Mouse (Mus musculus): ENCODE data around the gene Med10. TPM values are rescaled to one million over a fixed set of nuclear protein-coding genes. Genes with fewer than 3 reads are reported as not detected.

Med10 gene
- 159 and 168 TPM in 2 replicates for polyA plus RNA-seq (2016; fragmentation: Nextera tagmentation; extraction: Ambion mirVana)

DNA sequence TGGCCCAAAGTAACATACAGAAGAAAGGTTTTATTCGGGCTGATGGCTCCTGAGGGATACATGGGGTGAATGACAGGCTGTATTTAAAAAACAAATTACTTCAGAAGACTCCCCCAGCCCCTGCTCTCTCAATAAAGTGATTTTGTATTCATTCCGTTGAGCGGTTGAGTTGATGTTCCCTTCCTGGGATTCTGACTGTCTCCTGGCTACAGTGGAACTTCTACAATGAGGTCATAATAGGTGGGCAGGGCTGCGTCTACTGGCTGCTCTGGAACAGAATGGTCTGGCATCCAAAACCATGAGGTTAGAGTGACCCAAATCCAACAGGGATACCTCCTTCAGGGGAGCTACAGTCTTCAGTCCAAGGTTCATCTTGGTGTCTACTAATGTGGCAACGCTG is at the start of gene Med10:
Gene Med10, plus strand, starts transcription at position 301 of the 400 bp plus-strand sequence.
- H3K4me2 ChIP-seq = no peak within 1 kb of the TSS
- no peaks in the 10 kb centered on the region for H3K9me3 ChIP-seq
- ATAC-seq (ENCODE audit: insufficient number of reproducible peaks, insufficient read depth, low FRiP score, low TSS enrichment, low read depth) = no peak
- no peak within 1 kb of the TSS for H3K27ac ChIP-seq
- H3K36me3 ChIP-seq = no peaks in the 10 kb centered on the region
- H3K4me3 ChIP-seq (replicated peaks) = no peak within 1 kb of the TSS
- no peaks in the 10 kb centered on the region for H3K4me1 ChIP-seq (replicated peaks)
- 87% methylated on average over 5 of the region's 5 CpGs for WGBS
- H3K9ac ChIP-seq (replicated peaks) = no peak within 1 kb of the TSS
- no peaks in the 10 kb centered on the region for H3K27me3 ChIP-seq

- Histone ChIP-seq H3K36me3 (no peaks in the 10 kb centered on the region), H3K27ac (no peak overlapping the region), H3K9ac (replicated peaks) (no peak overlapping the region), H3K4me3 (replicated peaks) (no peak overlapping the region), H3K4me2 (no peak overlapping the region), H3K9me3 (no peaks in the 10 kb centered on the region), H3K27me3 (0 out of 2 replicates have a peak, but pooled peaks cover 5% of the 10 kb centered on the region), H3K4me1 (replicated peaks) (no peaks in the 10 kb centered on the region)
- ATAC-seq (ENCODE audit: insufficient number of reproducible peaks, insufficient read depth, low FRiP score, low TSS enrichment, low read depth) = no peak
- 70% methylated on average over 2 of the region's 2 CpGs for WGBS
Measured at GRCm38 (mm10) chr13:69752875-69753274, 49.3 kb upstream of the Med10 start.

DNA sequence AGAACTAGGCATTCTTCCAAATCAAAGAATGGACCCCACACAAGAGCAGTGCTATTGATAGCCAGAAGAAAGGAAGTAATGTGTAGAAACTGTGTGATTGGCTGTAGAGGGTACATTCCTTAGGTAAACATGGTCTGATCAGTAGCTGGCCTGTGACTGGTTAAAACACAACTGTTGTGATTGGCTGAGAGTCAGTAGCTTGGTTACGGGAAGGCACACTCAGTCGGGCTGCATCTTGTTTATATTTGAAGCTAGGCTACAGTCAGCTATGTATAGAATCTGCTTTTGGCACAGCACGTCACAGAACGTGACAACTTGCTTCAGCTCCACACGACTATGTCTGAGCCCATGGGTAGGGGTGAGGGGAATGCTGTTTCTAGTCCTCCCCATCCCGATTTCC is 43.2 kb upstream of the Med10 start:
- Histone ChIP-seq H3K9ac (replicated peaks) (no peak overlapping the region), H3K4me3 (replicated peaks) (no peak overlapping the region), H3K9me3 (no peaks in the 10 kb centered on the region), H3K27me3 (0 out of 2 replicates have a peak, but pooled peaks cover 4% of the 10 kb centered on the region), H3K4me1 (replicated peaks) (no peaks in the 10 kb centered on the region), H3K36me3 (no peaks in the 10 kb centered on the region), H3K27ac (no peak overlapping the region), H3K4me2 (no peak overlapping the region)
- 72% methylated on average over 6 of the region's 6 CpGs for WGBS
- no peak for ATAC-seq (ENCODE audit: insufficient number of reproducible peaks, insufficient read depth, low FRiP score, low TSS enrichment, low read depth)

- 82% methylated on average over 10 of the region's 10 CpGs for WGBS
- H3K27ac ChIP-seq = no peak overlapping the region
- ATAC-seq (ENCODE audit: insufficient number of reproducible peaks, insufficient read depth, low FRiP score, low TSS enrichment, low read depth) = no peak
Measured at GRCm38 (mm10) chr13:69761393-69761792, 40.8 kb upstream of the Med10 start.

DNA sequence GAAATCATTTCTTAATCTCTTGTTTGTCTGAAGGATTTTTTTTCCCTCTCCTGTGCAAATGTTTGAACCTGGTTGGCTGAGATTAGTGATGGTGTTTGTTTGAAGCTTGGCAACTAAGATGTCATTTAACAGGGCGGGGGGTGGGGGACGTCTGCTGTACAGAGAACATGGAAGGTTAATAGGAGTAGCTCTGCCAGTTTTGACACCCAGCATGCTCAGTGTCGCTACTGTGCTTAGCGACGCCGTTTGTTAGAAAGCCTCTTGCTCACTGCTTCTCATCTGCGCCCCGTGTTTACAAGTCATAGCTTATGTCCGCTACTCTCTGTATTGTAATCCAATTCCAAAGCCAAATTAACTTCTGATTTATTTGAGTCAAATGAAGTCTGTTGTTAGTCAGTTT is 37.5 kb upstream of the Med10 start:
- no peaks in the 10 kb centered on the region for H3K27me3 ChIP-seq
- no peak overlapping the region for H3K9ac ChIP-seq (replicated peaks)
- ATAC-seq (ENCODE audit: insufficient number of reproducible peaks, insufficient read depth, low FRiP score, low TSS enrichment, low read depth) = no peak
- H3K9me3 ChIP-seq = no peaks in the 10 kb centered on the region
- 77% methylated on average over 9 of the region's 9 CpGs for WGBS
- H3K4me2 ChIP-seq = no peak overlapping the region
- no peak overlapping the region for H3K27ac ChIP-seq
- no peaks in the 10 kb centered on the region for H3K36me3 ChIP-seq
- H3K4me1 ChIP-seq (replicated peaks) = no peaks in the 10 kb centered on the region
- H3K4me3 ChIP-seq (replicated peaks) = no peak overlapping the region

More at GRCm38 (mm10) chr13:69761393-69761792, 40.8 kb upstream of the Med10 start:
- H3K36me3 ChIP-seq = no peaks in the 10 kb centered on the region
- no peaks in the 10 kb centered on the region for H3K9me3 ChIP-seq
- H3K4me3 ChIP-seq (replicated peaks) = no peak overlapping the region
- H3K4me2 ChIP-seq = no peak overlapping the region
- no peak overlapping the region for H3K9ac ChIP-seq (replicated peaks)
- no peaks in the 10 kb centered on the region for H3K4me1 ChIP-seq (replicated peaks)
- 0 out of 2 replicates have a peak, but pooled peaks cover 4% of the 10 kb centered on the region for H3K27me3 ChIP-seq

DNA sequence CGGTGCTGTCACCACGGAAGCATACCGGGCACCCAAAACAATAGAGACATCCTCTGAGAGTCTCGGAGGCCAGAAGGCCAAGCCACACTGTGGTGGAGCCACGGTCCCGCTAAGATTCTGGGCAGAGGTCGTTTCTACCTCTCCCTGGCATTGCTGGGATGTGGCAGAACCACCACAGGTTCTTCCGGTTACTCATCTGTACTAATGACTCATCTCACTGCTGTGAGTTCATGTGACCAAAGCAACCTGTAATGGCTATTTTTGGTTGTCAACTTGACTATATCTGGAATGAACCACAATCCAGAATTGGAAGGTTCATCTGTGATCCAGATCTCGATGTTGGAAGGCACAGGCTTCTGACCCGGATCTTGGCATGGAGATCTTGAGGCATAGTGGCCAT is 34.0 kb upstream of the Med10 start:
- no peak overlapping the region for H3K27ac ChIP-seq
- no peaks in the 10 kb centered on the region for H3K4me1 ChIP-seq (replicated peaks)
- no peaks in the 10 kb centered on the region for H3K36me3 ChIP-seq
- H3K9me3 ChIP-seq = no peaks in the 10 kb centered on the region
- no peak overlapping the region for H3K4me3 ChIP-seq (replicated peaks)
- no peak overlapping the region for H3K4me2 ChIP-seq
- H3K9ac ChIP-seq (replicated peaks) = no peak overlapping the region
- no peak for ATAC-seq (ENCODE audit: insufficient number of reproducible peaks, insufficient read depth, low FRiP score, low TSS enrichment, low read depth)
- no peaks in the 10 kb centered on the region for H3K27me3 ChIP-seq
- WGBS = 90% methylated on average over 10 of the region's 10 CpGs

DNA sequence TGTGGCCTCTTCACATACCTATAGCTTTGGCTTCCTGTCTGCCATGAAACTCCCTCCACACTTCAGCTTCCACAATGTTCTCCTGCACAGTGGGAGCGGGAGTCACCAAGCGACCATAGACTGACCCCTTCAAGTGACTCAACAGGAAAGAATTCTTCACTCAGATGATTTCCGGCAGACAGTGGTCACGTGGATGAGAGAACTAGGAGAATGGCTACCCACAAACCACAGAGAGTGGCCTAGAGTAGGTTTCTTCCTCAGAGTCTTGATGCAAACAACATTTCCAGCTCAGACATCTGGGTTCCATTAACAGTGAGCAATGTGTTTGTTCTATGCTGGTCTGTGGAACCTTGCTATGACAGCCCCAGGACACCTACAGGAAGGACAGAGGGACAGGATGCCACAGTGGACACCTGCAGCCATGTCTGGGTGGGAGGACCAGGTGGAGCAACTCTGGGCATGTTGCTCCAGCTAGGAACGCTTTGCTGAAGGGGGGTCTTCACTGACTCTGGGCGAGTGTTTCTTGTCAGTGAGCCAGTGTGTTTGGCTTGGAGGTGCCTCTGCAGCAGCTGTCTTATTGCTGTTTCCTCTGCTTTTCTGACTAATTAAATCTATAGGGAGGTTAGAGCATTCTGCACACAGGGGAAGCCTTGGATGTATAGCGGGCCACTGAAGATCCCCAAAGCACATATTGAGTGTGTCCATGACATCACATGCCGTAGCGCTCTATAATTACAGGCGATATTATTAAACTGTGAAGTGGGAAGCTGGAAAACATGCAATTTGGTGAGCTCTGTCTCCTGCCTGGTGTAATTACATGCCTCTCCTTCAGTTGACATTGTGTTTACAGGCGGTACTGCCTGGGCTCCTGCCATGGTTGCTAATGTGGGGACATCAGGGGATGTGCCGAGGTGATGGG is 31.4 kb upstream of the Med10 start:
- ATAC-seq (ENCODE audit: insufficient number of reproducible peaks, insufficient read depth, low FRiP score, low TSS enrichment, low read depth) = no peak; the same call in 1 of the 2 replicates
- Histone ChIP-seq H3K36me3 (no peaks in the 10 kb centered on the region), H3K27ac (no peak overlapping the region), H3K4me3 (replicated peaks) (no peak overlapping the region), H3K4me1 (replicated peaks) (no peaks in the 10 kb centered on the region), H3K9me3 (no peaks in the 10 kb centered on the region), H3K9ac (replicated peaks) (no peak overlapping the region), H3K27me3 (no peaks in the 10 kb centered on the region), H3K4me2 (no peak overlapping the region)
- 81% methylated on average over 12 of the region's 12 CpGs for WGBS

GRCm38 (mm10) chr13:69772358-69772757 is 29.8 kb upstream of the Med10 start:
- H3K27ac ChIP-seq = no peak overlapping the region
- no peak overlapping the region for H3K4me2 ChIP-seq
- 75% methylated on average over 4 of the region's 4 CpGs for WGBS
- no peak overlapping the region for H3K4me3 ChIP-seq (replicated peaks)
- no peak for ATAC-seq (ENCODE audit: insufficient number of reproducible peaks, insufficient read depth, low FRiP score, low TSS enrichment, low read depth)
- no peaks in the 10 kb centered on the region for H3K36me3 ChIP-seq
- no peaks in the 10 kb centered on the region for H3K9me3 ChIP-seq
- H3K27me3 ChIP-seq = no peaks in the 10 kb centered on the region
- no peaks in the 10 kb centered on the region for H3K4me1 ChIP-seq (replicated peaks)
- H3K9ac ChIP-seq (replicated peaks) = no peak overlapping the region

GRCm38 (mm10) chr13:69778221-69778620 is 24.0 kb upstream of the Med10 start:
- no peak for ATAC-seq (ENCODE audit: insufficient number of reproducible peaks, insufficient read depth, low FRiP score, low TSS enrichment, low read depth)
- 91% methylated on average over 19 of the region's 19 CpGs for WGBS
- H3K4me1 ChIP-seq (replicated peaks) = no peaks in the 10 kb centered on the region

DNA sequence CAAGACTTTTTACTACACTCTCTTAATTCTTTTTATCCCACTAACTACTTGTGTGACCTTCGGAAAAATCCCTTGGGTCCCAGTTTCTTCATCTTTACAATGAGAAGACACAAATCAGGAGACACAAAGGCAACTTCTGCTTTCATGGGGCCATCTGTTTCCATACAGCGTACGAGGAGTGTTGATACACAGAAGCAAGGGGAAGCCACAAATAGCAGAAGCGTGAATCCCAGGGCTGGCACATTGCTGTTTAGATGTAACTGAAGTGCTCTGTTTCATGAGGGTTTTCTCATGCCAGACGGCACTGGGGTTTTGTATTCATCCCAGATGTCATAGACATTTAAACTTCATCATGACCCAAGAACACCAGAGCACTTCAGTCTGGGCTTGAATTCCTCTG is 13.5 kb upstream of the Med10 start:
- Histone ChIP-seq H3K9ac (replicated peaks) (no peak overlapping the region), H3K4me3 (replicated peaks) (no peak overlapping the region), H3K27ac (no peak overlapping the region), H3K9me3 (no peaks in the 10 kb centered on the region), H3K4me2 (no peak overlapping the region), H3K4me1 (replicated peaks) (no peaks in the 10 kb centered on the region), H3K36me3 (no peaks in the 10 kb centered on the region), H3K27me3 (no peaks in the 10 kb centered on the region)
- no peak for ATAC-seq (ENCODE audit: insufficient number of reproducible peaks, insufficient read depth, low FRiP score, low TSS enrichment, low read depth)
- WGBS = 78% methylated on average over 5 of the region's 5 CpGs

More at GRCm38 (mm10) chr13:69778221-69778620, 24.0 kb upstream of the Med10 start:
- no peak overlapping the region for H3K27ac ChIP-seq
- H3K9ac ChIP-seq (replicated peaks) = no peak overlapping the region
- no peaks in the 10 kb centered on the region for H3K36me3 ChIP-seq
- no peaks in the 10 kb centered on the region for H3K27me3 ChIP-seq
- H3K4me2 ChIP-seq = no peak overlapping the region
- no peak overlapping the region for H3K4me3 ChIP-seq (replicated peaks)
- H3K9me3 ChIP-seq = no peaks in the 10 kb centered on the region

- H3K9ac ChIP-seq (replicated peaks) = no peak overlapping the region
- H3K27ac ChIP-seq = no peak overlapping the region
- 86% methylated on average over 1 of the region's 1 CpGs for WGBS
- H3K4me2 ChIP-seq = no peak overlapping the region
- no peak overlapping the region for H3K4me3 ChIP-seq (replicated peaks)
- H3K27me3 ChIP-seq = no peaks in the 10 kb centered on the region
- no peak; the same call in 1 of the 2 replicates for ATAC-seq (ENCODE audit: insufficient number of reproducible peaks, insufficient read depth, low FRiP score, low TSS enrichment, low read depth)
- no peaks in the 10 kb centered on the region for H3K36me3 ChIP-seq
- no peaks in the 10 kb centered on the region for H3K4me1 ChIP-seq (replicated peaks)
- no peaks in the 10 kb centered on the region for H3K9me3 ChIP-seq
Measured at GRCm38 (mm10) chr13:69791814-69792213, 10.4 kb upstream of the Med10 start.

Data from limb, embryonic 12.5 days (tissue).